Mouse (Mus musculus) limb, embryonic 11.5 days (tissue): ENCODE results near the gene Med13l. TPM values are rescaled to one million over a fixed set of nuclear protein-coding genes. Genes with fewer than 3 reads are reported as not detected.

Experiments used
- ATAC-seq: fragments of 200-750 bp; cut with Nextera tagmentation; 2 replicates; pipeline ENCODE4 v1.8.0; 2017; ENCODE audit warnings: low read depth; ENCODE audit not compliant: insufficient number of reproducible peaks, low FRiP score, low TSS enrichment
- DNase-seq: peaks from one replicate; pipeline ENCODE4 v3.0.0-alpha.2; 2015; ENCODE audit warnings: low spot score
- H3K27ac ChIP-seq: fragments of 300-500 bp; sonication (generic); replicated peaks from 2 replicates; pipeline ENCODE4 v1.5.1; 2014; ENCODE audit warnings: low read depth, mild to moderate bottlenecking, low read length
- H3K27me3 ChIP-seq: fragments of 300-500 bp; sonication (generic); 2 replicates; pipeline ENCODE4 v1.6.1; 2014; ENCODE audit warnings: mild to moderate bottlenecking, low read length, mixed read lengths; ENCODE audit not compliant: control insufficient read depth, insufficient read depth
- H3K36me3 ChIP-seq: fragments of 300-500 bp; sonication (generic); 2 replicates; pipeline ENCODE4 v1.6.1; 2014; ENCODE audit warnings: mild to moderate bottlenecking, low read length, moderate library complexity, mixed read lengths; ENCODE audit not compliant: control insufficient read depth, insufficient read depth
- H3K4me1 ChIP-seq: fragments of 300-500 bp; sonication (generic); 2 replicates; pipeline ENCODE4 v1.6.1; 2014; ENCODE audit warnings: low read length, mixed read lengths; ENCODE audit not compliant: control insufficient read depth, insufficient read depth
- H3K4me2 ChIP-seq: fragments of 300-500 bp; sonication (generic); 2 replicates; pipeline ENCODE4 v1.6.1; 2014; ENCODE audit warnings: low read depth, mild to moderate bottlenecking, moderate library complexity; ENCODE audit not compliant: severe bottlenecking
- H3K4me3 ChIP-seq: fragments of 300-500 bp; sonication (generic); 2 replicates; pipeline ENCODE4 v1.5.1; 2014; ENCODE audit warnings: low read depth, low read length
- H3K9ac ChIP-seq: fragments of 300-500 bp; sonication (generic); 2 replicates; pipeline ENCODE4 v1.6.1; 2014; ENCODE audit warnings: mild to moderate bottlenecking, low read length
- H3K9me3 ChIP-seq: fragments of 300-500 bp; sonication (generic); 2 replicates; pipeline ENCODE4 v1.6.1; 2016; ENCODE audit warnings: low read length; ENCODE audit not compliant: control insufficient read depth
- WGBS: fragments of 180-500 bp; shearing (Covaris S2); extraction: QIAGEN DNeasy Blood & Tissue Kit; methylation state at CpG from one replicate; pipeline ENCODE4 v1.1.7; 2014; 5-methylcytosine and 5-hydroxymethylcytosine counted together
- polyA plus RNA-seq: library from polyadenylated mRNA; unstranded; fragments of >200 nt; fragmentation: Nextera tagmentation; extraction: Ambion mirVana; gene quantifications from 2 replicates; pipeline ENCODE4 v1.2.1, GENCODE M21; 2014

Med13l gene
- polyA plus RNA-seq, 1 experiment from 2014 or later, result 15.1 TPM

DNA sequence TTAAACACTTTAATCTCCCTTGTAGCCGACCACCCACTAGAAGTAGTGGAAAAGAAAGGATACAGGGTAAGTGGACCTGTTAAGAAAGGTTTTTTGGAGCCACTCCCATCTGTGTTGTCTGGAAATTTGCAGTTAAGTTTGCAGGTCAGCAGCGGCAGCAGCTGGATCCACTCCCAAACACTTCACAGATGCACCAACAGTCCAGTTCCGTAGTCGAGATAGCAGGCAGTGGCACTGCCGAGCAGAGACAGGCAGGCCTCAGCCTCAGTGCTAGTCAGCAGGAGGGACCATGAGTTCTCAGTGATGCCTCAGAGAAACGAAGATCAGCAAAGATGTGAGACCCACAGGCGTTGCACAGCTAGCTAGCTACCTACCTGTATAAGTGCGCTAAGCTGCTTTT lies 104.5 kb downstream of the Med13l start:
- WGBS, result 84% methylated on average over 8 of the region's 8 CpGs
- no peak overlapping the region for H3K4me3 ChIP-seq

DNA sequence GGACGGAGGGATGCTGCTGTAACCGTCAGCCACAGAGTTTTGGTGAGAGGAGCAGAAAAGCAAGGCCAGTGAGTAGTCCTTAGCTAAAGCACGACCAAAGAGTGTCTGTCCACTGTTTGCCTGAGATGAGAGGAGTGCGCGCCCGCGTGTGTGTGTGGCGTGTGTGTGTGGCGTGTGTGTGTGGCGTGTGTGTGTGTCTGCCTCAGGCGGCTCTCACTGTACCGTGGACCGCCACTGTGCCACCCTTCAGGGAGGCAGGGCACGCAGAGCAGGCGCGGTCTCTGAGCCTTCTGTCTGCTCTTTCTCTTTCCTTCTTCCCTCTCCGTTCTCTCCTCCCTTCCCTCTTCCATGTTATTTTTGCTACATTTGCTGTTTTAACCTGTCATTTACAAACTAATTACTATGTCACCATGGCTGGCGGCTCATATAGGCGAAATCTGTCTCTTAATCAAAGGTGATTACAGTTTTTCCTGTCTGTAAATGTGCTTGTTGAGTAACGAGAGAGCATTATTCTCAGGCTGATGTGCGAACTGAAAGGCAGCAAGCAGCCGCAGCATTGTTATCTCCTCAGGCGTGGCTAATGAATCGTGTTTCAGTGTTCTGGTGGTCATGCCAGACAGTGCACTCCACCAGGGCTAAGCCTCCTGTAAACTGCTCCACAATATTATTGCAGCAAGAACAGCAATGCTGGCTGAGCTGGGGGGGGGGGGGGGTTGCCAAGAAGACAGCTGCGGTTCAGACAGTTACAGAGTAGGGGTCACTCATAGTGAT lies 106.1 kb downstream of the Med13l start:
- Histone ChIP-seq H3K27ac (no peak overlapping the region), H3K9me3 (no peaks in the 10 kb centered on the region), H3K4me2 (no peak overlapping the region), H3K9ac (no peak overlapping the region), H3K4me1 (peaks cover 21% of the 10 kb centered on the region), H3K36me3 (no peaks in the 10 kb centered on the region), H3K27me3 (no peaks in the 10 kb centered on the region), H3K4me3 (no peak overlapping the region)
- DNase-seq, result no peak
- ATAC-seq, result no peak
- WGBS, result 74% methylated on average over 25 of the region's 25 CpGs

More for the DNA sequence above, 104.5 kb downstream of the Med13l start:
- ATAC-seq (no peak), DNase-seq (no peak)
- Histone ChIP-seq H3K9ac (no peak overlapping the region), H3K27me3 (no peaks in the 10 kb centered on the region), H3K36me3 (no peaks in the 10 kb centered on the region), H3K4me2 (no peak overlapping the region), H3K4me1 (peaks cover 19% of the 10 kb centered on the region), H3K9me3 (no peaks in the 10 kb centered on the region), H3K27ac (no peak overlapping the region)

DNA sequence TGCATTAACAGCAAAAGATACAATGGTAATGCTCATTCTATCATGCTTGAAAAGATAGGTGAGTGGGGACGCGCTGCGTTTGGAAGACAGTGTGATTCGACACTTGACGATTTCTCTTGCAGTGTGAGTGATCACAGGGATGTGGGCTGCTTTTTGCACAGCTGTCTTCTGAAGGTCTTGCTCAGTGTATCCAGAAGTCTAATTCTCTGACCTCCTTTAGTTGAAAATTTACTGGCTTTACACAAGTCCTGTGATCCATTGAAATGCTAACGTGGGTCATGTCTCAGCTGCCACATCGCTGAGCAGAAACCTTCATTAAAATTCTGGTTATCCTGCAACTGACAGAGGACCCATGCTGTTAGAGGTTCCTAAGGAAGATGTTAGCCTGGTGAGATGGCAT lies 107.4 kb downstream of the Med13l start:
- Histone ChIP-seq H3K27ac (no peak overlapping the region), H3K4me2 (no peak overlapping the region), H3K9ac (no peak overlapping the region), H3K9me3 (no peaks in the 10 kb centered on the region), H3K27me3 (no peaks in the 10 kb centered on the region), H3K36me3 (no peaks in the 10 kb centered on the region), H3K4me1 (peaks cover 21% of the 10 kb centered on the region), H3K4me3 (no peak overlapping the region)
- DNase-seq (no peak), ATAC-seq (no peak)
- WGBS, result 63% methylated on average over 7 of the region's 7 CpGs

DNA sequence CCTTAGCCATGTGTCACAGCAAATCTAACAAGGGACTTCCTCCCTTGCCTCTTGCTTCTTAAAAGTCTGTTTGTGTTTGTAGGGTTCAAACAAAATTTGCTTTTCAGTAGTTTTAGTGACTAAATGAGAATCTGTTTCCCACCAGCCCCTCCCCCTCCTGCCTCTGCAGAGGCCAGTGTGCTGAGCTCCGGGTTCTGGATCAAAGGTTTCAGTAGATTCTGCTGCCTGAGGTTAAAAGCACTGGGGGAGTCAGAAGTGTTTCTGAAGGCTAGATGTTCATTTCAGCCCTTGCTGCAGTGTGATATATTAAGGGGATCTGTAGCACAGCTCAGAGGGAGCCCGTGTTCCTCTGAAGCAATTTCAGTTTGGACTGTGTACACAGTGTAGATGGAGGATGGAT lies 108.5 kb downstream of the Med13l start:
- Histone ChIP-seq H3K36me3 (no peaks in the 10 kb centered on the region), H3K9me3 (no peaks in the 10 kb centered on the region), H3K27ac (0 out of 2 replicates have a peak overlapping the region, but pooled peaks have one; percentile 21), H3K4me1 (peaks cover 22% of the 10 kb centered on the region), H3K27me3 (no peaks in the 10 kb centered on the region), H3K4me2 (no peak overlapping the region), H3K4me3 (no peak overlapping the region), H3K9ac (no peak overlapping the region)
- ATAC-seq, result no peak
- DNase-seq, result no peak
- WGBS, result 6% methylated on average over 2 of the region's 2 CpGs

DNA sequence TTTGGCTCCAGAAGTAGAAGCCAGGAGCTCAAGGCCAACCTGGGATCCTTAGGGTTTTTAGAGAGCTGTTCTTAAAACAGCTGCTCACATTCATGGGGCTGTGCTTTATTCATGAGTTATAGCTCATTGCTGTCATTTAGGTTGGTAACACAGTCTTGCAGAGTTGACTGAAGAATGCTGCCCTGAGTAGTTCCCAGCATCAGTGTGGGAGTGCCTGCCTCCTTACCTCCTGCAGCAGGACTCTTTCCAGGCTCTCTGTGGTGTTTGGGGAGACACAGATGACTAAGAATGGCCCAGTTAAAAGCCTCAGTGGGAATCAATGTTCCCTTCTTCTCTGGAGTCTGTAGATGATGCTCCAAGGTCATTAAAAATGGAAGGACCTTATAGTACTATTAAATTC lies 111.6 kb downstream of the Med13l start:
- peaks cover 16% of the 10 kb centered on the region for H3K4me1 ChIP-seq
- H3K27me3 ChIP-seq, result no peaks in the 10 kb centered on the region

DNA sequence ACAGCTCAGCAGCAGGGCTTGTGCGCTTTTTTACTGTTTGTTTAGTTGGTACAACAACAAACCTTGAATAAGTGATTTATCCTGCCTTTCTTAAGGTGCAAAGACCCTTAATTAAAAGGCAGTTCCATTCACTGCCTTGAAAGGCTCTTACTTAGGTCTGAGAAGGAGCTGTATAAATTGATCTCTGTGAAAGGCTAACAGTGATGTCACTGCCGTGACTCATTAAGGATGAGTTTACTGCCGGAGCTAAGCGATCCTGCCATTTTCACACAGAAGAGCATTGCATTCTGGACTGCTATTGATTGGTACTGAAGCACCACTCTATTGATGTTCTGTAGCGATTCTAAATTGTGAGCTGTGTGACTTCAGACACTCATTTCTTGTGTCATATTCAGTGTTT lies 113.4 kb downstream of the Med13l start:
- Histone ChIP-seq H3K9me3 (no peaks in the 10 kb centered on the region), H3K27me3 (no peaks in the 10 kb centered on the region), H3K36me3 (no peaks in the 10 kb centered on the region), H3K4me2 (no peak overlapping the region), H3K9ac (no peak overlapping the region), H3K27ac (no peak overlapping the region), H3K4me1 (peaks cover 11% of the 10 kb centered on the region), H3K4me3 (no peak overlapping the region)
- ATAC-seq (no peak), DNase-seq (no peak)
- 53% methylated on average over 5 of the region's 5 CpGs for WGBS

More for the DNA sequence above, 111.6 kb downstream of the Med13l start:
- Histone ChIP-seq H3K4me2 (no peak overlapping the region), H3K27ac (no peak overlapping the region), H3K36me3 (no peaks in the 10 kb centered on the region), H3K9ac (no peak overlapping the region), H3K4me3 (no peak overlapping the region), H3K9me3 (no peaks in the 10 kb centered on the region)
- DNase-seq, result no peak
- ATAC-seq, result no peak

DNA sequence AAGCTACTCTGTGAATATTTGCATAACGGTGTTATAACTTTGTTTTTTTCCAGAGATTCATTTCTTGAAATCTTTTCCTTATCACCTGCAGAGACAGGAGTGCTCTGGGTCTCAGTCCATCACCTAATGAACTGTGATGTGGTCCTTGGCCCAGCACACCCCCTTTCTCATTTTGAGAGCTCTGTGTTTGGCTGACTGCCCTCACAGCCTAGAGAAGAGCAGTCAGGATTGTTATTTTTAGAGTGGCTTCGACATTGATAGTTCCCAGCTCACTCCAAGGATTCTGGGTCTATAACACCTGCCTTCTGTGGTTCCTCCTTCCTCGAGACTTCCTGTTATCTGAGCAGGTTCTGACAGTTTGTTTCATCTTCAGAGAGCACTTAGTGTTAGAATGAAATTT lies 113.8 kb downstream of the Med13l start:
- H3K9me3 ChIP-seq, result no peaks in the 10 kb centered on the region
- H3K9ac ChIP-seq, result no peak overlapping the region
- no peak overlapping the region for H3K4me2 ChIP-seq
- no peak overlapping the region for H3K4me3 ChIP-seq
- 68% methylated on average over 3 of the region's 3 CpGs for WGBS
- H3K27ac ChIP-seq, result no peak overlapping the region
- DNase-seq (no peak), ATAC-seq (no peak)
- H3K36me3 ChIP-seq, result no peaks in the 10 kb centered on the region
- H3K4me1 ChIP-seq, result peaks cover 7% of the 10 kb centered on the region
- H3K27me3 ChIP-seq, result no peaks in the 10 kb centered on the region

DNA sequence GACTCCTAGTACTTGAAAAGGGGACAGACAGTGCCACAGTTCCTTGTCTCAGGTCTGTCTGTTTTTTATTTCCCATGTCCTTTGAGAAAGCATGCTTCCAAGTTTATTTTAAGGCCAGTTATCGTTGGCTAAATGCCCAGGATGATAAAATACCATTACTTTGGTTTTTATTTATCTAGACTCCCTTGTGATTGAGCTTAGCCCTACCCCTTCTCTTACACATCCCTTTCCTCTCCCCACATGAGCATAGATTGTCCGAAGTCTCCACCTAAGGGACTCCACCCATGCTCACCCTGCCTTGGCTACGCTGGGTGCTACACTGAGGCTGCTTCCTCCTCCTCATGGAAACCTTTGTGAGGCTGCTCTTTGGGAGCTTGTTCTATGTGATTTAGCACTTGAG lies 115.2 kb downstream of the Med13l start:
- Histone ChIP-seq H3K36me3 (0 out of 2 replicates have a peak, but pooled peaks cover 2% of the 10 kb centered on the region), H3K27ac (no peak overlapping the region), H3K4me1 (peaks cover 5% of the 10 kb centered on the region; the same call in 1 of the 2 replicates), H3K9ac (no peak overlapping the region), H3K27me3 (no peaks in the 10 kb centered on the region), H3K4me3 (no peak overlapping the region), H3K4me2 (no peak overlapping the region), H3K9me3 (no peaks in the 10 kb centered on the region)
- ATAC-seq (no peak), DNase-seq (no peak)
- 90% methylated on average over 3 of the region's 3 CpGs for WGBS
